Mouse (Mus musculus) erythroblast, embryonic 14.5 days (primary cell): ENCODE measurements around the gene Npffr2. TPM values are rescaled to one million over a fixed set of nuclear protein-coding genes. Genes with fewer than 3 reads are reported as not detected.

Source experiments
- H3K27me3 ChIP-seq: 2 replicates; pipeline ENCODE4 v1.6.1; 2012; ENCODE audit warnings: inconsistent platforms; ENCODE audit not compliant: control insufficient read depth
- H3K36me3 ChIP-seq: 2 replicates; pipeline ENCODE4 v1.6.1; 2012; ENCODE audit warnings: mild to moderate bottlenecking, inconsistent platforms; ENCODE audit not compliant: control insufficient read depth
- H3K4me1 ChIP-seq: 2 replicates; pipeline ENCODE4 v1.6.1; 2012; ENCODE audit warnings: inconsistent platforms; ENCODE audit not compliant: control insufficient read depth
- H3K4me3 ChIP-seq: replicated peaks from 2 replicates; pipeline ENCODE3; 2012; ENCODE audit warnings: moderate library complexity, mild to moderate bottlenecking, inconsistent platforms
- H3K9me3 ChIP-seq: 2 replicates; pipeline ENCODE4 v1.6.1; 2012; ENCODE audit warnings: low read length, inconsistent platforms, mixed read lengths; ENCODE audit not compliant: control insufficient read depth
- GATA1 ChIP-seq: IDR thresholded peaks from 2 replicates; pipeline ENCODE4 v1.6.1; 2012; ENCODE audit warnings: low read length, inconsistent platforms, mixed read lengths
- TAL1 ChIP-seq: IDR thresholded peaks from 3 replicates; pipeline ENCODE4 v1.6.1; 2012; ENCODE audit warnings: low read length, inconsistent platforms, mixed read lengths
- polyA plus RNA-seq: library from polyadenylated mRNA; stranded (reverse); fragments of >175 nt; gene quantifications from 2 replicates; pipeline ENCODE4 v1.2.3, GENCODE M21; 2012

Gene Npffr2
- not detected in 2 replicates for polyA plus RNA-seq

- H3K4me3 ChIP-seq: no peak within 1 kb of the TSS
- H3K27me3 ChIP-seq: peaks cover 3% of the 10 kb centered on the region; the same call in 1 of the 2 replicates
- no peaks in the 10 kb centered on the region for H3K4me1 ChIP-seq
- no peaks in the 10 kb centered on the region for H3K36me3 ChIP-seq
- TF ChIP-seq TAL1: no peak
- no peak for TF ChIP-seq GATA1
- peaks cover 2% of the 10 kb centered on the region; the same call in 1 of the 2 replicates for H3K9me3 ChIP-seq
These were observed at the start of gene Npffr2 for GRCm38 (mm10) chr5:89526878-89527578. Npffr2 (plus strand) TSS chr5:89527429.

GRCm38 (mm10) chr5:89492560-89492959, 34.7 kb upstream of the Npffr2 start:
- Histone ChIP-seq H3K27me3 (no peaks in the 10 kb centered on the region), H3K4me3 (no peak overlapping the region), H3K4me1 (no peaks in the 10 kb centered on the region), H3K36me3 (no peaks in the 10 kb centered on the region), H3K9me3 (no peaks in the 10 kb centered on the region)
- no peak for TF ChIP-seq GATA1
- no peak for TF ChIP-seq TAL1

GRCm38 (mm10) chr5:89500182-89500581, 27.0 kb upstream of the Npffr2 start:
- H3K27me3 ChIP-seq: no peaks in the 10 kb centered on the region
- no peaks in the 10 kb centered on the region for H3K36me3 ChIP-seq
- no peak for TF ChIP-seq GATA1
- TF ChIP-seq TAL1: no peak
- no peaks in the 10 kb centered on the region for H3K9me3 ChIP-seq
- H3K4me3 ChIP-seq: no peak overlapping the region
- H3K4me1 ChIP-seq: no peaks in the 10 kb centered on the region

GRCm38 (mm10) chr5:89518641-89519040, 8.6 kb upstream of the Npffr2 start:
- no peaks in the 10 kb centered on the region for H3K27me3 ChIP-seq

GRCm38 (mm10) chr5:89526181-89526778, 949 bp upstream of the Npffr2 start:
- no peak for TF ChIP-seq TAL1
- TF ChIP-seq GATA1: no peak
- no peaks in the 10 kb centered on the region for H3K4me1 ChIP-seq
- H3K4me3 ChIP-seq: no peak overlapping the region
- peaks cover 2% of the 10 kb centered on the region; the same call in 1 of the 2 replicates for H3K9me3 ChIP-seq
- peaks cover 3% of the 10 kb centered on the region; the same call in 1 of the 2 replicates for H3K27me3 ChIP-seq
- no peaks in the 10 kb centered on the region for H3K36me3 ChIP-seq

More at GRCm38 (mm10) chr5:89518641-89519040, 8.6 kb upstream of the Npffr2 start:
- Histone ChIP-seq H3K4me1 (no peaks in the 10 kb centered on the region), H3K36me3 (no peaks in the 10 kb centered on the region), H3K4me3 (no peak overlapping the region), H3K9me3 (peaks cover 9% of the 10 kb centered on the region)
- TF ChIP-seq GATA1 (no peak), TAL1 (no peak)

- Histone ChIP-seq H3K4me3 (no peak overlapping the region), H3K4me1 (no peaks in the 10 kb centered on the region), H3K9me3 (peaks cover 2% of the 10 kb centered on the region; the same call in 1 of the 2 replicates), H3K36me3 (no peaks in the 10 kb centered on the region), H3K27me3 (peaks cover 3% of the 10 kb centered on the region; the same call in 1 of the 2 replicates)
- TF ChIP-seq GATA1: no peak
- TF ChIP-seq TAL1: no peak
These were observed 1.7 kb downstream of the Npffr2 start for GRCm38 (mm10) chr5:89528951-89529350.

- TF ChIP-seq TAL1: no peak
- no peak for TF ChIP-seq GATA1
- Histone ChIP-seq H3K4me3 (no peak overlapping the region), H3K9me3 (peaks cover 2% of the 10 kb centered on the region; the same call in 1 of the 2 replicates), H3K27me3 (peaks cover 3% of the 10 kb centered on the region; the same call in 1 of the 2 replicates), H3K4me1 (no peaks in the 10 kb centered on the region), H3K36me3 (no peaks in the 10 kb centered on the region)
These were observed 2.2 kb downstream of the Npffr2 start for GRCm38 (mm10) chr5:89529391-89529790.

- H3K9me3 ChIP-seq: no peaks in the 10 kb centered on the region
- no peaks in the 10 kb centered on the region for H3K4me1 ChIP-seq
- no peak overlapping the region for H3K4me3 ChIP-seq
- H3K27me3 ChIP-seq: no peaks in the 10 kb centered on the region
- TF ChIP-seq GATA1: no peak
- TF ChIP-seq TAL1: no peak
- no peaks in the 10 kb centered on the region for H3K36me3 ChIP-seq
These were observed 8.8 kb downstream of the Npffr2 start for GRCm38 (mm10) chr5:89536018-89536417.

- no peak for TF ChIP-seq GATA1
- no peak for TF ChIP-seq TAL1
- H3K9me3 ChIP-seq: peaks cover 2% of the 10 kb centered on the region; the same call in 1 of the 2 replicates
- H3K4me1 ChIP-seq: no peaks in the 10 kb centered on the region
- H3K27me3 ChIP-seq: no peaks in the 10 kb centered on the region
- no peak overlapping the region for H3K4me3 ChIP-seq
- no peaks in the 10 kb centered on the region for H3K36me3 ChIP-seq
These were observed 15.2 kb downstream of the Npffr2 start for GRCm38 (mm10) chr5:89542472-89542871.
